Mouse (Mus musculus) T-helper 17 cell (primary cell): ENCODE measurements at regions not wholly inside any gene's neighbourhood (a gene's known extent, or its start where the extent isn't known, plus 50 kb on each side); places are given as distances from the start of the nearest gene placed in this dataset.
"Not testable (repeated sequence)": the region's sequence is repeated elsewhere in the genome, so short reads cannot be mapped to it uniquely, and the experiment has no call there.

Experiments used
- in situ Hi-C, 2 experiments: fragments of 300-600 bp; cut with MboI, MseI; formaldehyde crosslinking; loops; 1 replicate in 1 of 2; 2 replicates in 1 of 2; pipeline ENCODE4 v1.15.1; 2025; ENCODE audit warnings: high pct_unique_total_duplicates in 2 of 2

DNA sequence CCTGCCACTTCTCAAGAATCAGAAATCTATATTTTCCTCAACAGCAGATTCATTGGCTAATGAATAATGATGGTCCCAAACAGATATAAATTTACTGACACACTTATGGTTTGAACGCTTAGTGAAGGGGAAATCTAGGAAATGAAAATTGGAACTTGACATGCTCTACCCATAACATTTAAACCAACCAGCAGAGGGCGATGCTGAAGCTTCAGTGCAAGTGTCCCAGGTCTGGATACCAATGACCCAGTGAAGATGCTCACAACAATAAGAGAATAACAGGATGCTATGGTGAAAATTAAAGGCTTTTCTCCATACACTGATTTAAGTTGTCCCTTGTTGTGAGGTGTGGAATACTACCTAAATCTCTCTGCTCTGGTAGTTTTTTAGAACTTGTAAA lies 236.0 kb upstream of the Rorb start:
- in situ Hi-C loops: no loop called here

DNA sequence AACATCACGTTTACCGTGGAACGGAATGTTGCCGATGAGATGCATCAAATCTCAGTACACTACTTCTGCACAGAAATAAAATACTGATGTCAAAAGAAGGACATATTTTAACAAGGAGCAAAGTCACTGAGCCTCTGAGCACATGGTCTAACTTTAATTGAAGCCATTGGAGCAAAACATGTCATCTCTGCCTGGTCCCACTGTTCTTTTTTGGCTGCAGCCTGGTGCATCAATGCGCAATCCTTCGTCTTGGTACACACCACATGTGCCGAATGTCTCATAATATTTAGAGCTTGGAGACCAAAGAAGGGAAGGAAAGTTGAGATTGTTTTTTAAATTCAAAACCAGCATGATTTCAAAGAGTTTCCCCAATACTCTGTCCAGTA lies 233.4 kb upstream of the Rorb start:
- in situ Hi-C loops: no loop called here

DNA sequence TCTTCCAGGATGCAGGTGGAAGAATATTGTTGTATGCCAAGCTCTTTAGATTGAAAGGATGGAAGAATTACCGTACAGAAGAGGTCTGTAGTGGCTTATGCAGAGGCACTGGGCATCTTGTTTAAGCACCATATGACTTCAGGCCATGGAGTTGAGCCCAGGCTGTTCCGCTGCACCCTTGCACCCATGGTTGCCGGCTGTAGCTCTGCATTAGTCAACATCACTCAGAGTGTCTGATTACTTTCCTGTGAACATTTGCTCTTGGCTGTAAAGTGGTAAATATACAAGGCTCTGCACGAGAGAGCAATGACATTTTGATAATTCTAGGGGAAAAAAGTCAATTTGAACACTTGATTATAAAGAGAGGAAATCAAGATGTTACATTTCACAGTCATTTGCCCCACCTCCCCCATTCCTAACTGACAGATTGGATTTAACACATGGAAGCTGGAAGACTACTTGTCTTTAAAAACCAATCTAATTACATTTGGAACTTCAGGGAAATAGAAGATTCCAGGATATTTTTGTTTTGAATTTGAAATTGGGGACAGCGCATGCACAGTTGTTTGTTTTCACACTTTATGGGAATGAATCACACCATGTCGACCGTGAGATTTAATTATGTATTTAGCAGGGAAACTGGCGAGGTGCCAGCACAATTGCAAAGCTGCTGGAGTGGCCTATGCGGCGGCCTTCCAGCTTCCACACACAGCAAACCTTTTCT lies 232.9 kb upstream of the Rorb start:
- in situ Hi-C loops: no loop called here

DNA sequence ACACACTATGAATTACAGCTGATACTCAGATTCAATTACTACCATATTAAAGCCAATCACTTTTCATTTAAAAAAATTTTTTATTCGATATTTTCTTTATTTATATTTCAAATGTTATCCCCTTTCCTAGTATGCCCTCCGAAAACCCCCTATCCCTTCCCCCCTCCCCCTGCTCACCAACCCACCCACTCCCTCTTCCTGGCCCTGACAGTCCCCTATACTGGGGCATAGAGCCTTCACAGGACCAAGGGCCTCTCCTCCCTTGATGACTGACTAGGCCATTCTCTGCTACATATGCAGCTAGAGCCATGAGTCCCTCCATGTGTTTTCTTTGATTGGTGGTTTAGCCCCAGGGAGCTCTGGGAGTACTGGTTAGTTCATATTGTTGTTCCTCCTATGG lies 196.1 kb upstream of the Rorb start:
- in situ Hi-C loops: not testable (repeated sequence)

DNA sequence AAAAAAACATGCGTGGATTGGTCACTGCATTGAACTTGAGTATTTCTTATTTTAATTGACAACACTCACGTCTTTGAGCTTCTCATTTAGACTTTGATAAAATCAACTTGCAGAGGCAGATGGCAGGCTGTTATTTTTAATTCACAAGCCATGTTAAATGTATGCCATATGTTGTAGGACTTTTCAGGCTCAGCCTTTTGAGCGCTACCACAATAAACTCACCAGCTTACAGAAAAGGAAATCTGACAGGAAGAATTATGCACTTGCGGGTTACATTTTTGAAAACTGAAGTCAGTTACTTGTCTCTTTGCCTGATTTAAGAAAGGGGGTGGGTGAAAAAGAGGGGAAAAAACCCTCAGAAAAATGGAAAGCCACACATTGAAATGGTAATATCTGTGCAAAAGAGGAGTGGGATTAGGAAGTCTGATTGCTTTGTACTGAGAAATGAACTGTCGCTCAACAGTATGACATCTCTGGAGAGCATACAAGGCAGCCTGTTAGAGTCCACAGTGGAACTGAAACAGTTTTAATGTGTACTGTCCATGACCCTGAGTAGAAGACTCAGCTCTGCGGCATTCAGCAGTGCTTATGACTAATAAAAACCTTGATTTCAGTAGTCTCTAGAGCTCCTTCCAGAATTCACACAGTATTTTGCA lies 195.6 kb upstream of the Rorb start:
- in situ Hi-C loops: no loop called here

DNA sequence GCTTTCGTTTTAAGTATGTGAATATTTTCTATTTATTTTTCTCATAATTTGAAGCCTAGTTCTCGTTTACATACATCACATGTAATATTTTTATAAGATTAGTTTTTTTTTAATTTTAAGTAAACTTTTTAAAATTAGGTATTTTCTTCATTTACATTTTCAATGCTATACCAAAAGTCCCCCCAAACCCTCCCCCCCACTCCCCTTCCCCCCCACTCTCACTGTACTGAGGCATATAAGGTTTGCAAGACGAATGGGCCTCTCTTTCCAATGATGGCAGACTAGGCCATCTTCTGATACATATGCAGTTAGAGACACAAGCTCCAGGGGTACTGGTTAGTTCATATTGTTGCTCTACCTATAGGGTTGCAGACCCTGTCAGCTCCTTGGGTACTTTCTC lies 174.9 kb upstream of the Rorb start:
- in situ Hi-C loops: not testable (repeated sequence)

DNA sequence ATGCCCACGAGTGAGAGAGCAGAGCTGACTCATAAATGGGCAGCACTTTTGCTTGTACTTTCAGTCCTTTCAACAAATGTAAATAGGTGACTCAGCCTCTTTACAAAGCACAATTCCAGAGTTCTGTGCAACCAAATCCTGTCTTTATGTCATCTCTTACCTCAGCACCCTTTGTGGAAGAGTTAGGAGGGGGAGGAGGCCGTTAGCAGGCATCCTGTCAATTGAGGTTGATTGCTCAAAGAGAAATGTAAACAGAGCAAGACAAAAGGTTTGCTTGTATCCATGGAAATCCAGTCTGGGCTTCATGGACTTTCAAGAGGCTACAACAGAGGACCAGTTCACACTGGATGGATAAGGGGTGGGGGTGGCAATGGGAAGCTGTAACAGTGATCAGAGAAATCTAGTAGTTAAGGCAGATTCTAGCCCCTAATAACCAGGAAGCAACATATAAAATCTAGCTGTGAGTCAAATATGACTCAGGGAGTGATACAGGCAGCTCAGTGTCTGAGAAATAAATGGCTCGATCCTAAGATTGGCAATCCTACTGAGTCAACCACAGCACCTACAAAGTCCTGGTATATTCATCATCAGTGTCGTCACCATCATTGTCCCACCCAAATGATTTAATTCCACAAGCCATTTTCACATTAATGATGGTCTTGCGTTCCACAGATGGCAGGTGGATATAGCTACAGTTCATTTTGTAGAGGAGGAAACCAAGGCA lies 136.0 kb upstream of the Rorb start:
- in situ Hi-C loops: no loop called here

DNA sequence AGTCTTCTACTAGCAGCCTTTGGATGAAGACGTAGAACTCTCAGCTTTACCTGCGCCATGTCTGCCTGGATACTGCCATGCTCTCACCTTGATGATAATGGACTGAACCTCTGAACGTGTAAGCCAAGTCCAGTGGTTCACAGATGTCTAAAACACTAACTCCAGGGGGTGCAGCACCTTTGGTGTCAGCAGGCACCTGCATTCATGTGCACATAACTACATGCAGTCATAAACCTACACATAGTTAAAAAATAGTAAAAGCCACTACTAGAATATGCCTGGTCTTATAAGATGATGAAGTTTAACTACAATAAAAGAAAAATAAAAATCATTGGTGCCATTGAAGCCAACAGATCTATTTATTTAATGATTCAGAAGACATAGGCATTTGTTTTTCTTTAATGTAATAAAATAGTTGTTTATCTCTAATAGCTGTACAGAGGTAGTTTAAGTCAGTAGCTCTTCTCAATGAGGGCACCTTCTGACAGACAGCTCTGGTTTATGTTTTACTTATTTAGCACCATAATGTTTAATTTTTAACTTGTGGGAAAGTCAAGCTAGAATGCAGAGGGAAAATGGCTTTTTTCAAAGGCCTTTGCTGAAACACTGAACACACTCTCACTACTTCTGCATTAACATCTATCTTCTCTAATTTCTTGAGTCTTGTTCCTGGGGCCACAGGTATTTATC lies 118.5 kb upstream of the Rorb start:
- in situ Hi-C loops: no loop called here

DNA sequence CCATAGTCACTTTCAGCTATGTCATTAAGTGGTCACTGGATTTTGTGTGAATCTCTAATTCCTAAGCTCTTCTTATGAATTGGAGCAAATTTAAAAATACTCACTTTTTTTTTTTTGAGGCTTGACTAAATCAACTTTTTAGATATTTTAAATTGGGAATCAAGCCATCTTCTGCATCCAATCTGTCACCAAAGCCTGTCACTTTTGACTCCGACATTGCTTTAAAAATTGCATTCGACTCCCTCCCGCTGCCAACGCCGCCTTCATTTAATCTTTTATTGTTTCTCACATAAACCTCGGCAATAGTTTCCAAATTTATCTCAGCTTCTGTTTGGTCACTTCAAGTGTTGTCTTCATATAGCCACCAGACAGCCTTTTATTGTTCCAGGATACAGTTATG lies 109.8 kb upstream of the Rorb start:
- in situ Hi-C loops: no loop called here

DNA sequence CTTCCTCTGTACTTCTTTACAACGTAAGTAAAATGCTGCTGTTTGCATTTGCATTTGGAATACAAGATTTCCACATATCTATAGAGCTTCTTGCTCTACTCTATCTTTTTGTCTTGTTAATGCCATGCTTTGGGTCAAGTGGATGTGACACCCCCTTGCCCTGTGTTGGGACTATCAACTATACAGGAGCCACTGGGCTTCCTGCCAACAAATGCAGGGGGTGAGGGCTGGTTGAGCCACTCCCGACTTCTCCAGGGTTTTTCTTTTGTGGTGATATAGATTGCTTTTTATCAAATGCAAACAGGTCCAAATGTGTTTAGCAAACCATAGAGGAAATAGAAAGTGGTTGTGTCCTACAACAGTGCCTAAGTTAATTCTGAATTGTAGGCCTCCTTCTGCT lies 108.4 kb upstream of the Rorb start:
- in situ Hi-C loops: no loop called here

DNA sequence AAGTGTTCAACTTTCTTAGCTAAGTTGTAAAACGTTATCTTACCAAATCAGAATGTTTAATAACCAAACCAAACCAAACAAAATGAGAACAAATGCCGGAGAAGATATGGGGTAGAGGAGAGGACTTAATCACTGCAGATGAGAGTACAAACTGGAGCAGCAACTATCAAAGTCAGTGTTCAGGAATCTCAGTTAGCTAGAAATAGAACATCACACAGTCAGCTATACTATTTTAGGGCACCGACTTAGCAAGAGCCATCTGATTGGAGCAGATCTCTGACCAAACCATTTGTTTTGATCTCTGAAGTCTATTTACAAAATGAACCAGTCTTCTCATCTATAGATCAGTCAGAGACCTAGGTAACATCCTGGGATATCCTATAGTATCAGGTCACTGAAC lies 107.7 kb upstream of the Rorb start:
- in situ Hi-C loops: no loop called here

DNA sequence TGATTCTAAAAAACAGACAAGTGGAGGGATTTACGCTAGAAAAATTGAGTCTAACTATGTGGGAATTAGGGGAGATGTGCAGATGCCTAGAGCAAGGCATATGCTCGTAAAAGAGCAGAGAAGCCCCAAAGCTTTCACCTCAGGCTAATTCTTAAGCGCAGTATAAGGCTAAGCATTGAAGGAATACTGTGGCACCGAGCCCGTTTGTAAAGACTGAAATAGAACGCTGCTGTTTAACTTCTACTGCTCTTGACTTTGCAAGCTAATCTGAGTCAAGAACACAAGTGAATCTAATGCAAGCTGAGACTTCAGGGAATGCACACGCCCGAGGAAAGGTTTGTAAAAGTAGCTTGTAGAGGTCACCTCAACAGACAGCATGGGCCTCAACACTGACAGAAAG lies 88.5 kb upstream of the Rorb start:
- in situ Hi-C loops: no loop called here

DNA sequence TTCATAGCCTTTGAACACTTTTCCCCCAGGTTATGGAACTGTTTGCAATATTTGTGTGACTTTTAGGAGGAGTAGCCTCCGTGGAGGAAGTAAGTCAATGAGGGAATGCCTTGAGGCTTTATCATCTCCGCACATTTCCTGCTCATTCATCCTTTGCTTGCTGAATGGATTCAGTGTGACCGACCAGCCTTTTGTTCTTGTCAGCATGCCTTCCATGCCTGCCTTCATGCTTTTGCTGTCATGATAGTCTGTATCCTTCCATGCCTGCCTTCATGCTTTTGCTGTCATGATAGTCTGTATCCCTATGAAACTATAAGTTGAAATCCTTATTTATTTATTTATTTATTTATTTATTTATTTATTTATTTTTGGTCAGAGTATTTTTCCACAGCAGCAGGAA lies 87.8 kb upstream of the Rorb start:
- in situ Hi-C loops: no loop called here

DNA sequence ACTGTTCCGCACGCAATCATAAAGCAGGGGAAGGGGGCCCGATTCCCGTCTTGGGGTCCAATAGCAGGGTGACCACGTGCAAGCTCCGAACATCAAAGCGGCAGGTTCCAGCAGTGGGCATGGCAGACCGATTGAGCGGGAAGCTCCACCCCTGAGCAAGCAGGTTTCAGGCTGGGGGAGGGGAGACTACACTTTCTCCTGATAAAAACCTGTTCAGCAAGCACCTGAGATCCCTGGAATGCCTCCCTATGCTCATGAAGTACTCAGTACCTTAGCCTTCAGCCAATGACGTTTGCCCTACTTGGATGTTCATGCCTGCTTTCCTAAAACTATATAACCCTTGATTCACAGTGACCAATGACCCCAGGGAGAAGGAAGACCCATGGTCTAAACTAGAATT lies 83.7 kb upstream of the Rorb start:
- in situ Hi-C loops: no loop called here

DNA sequence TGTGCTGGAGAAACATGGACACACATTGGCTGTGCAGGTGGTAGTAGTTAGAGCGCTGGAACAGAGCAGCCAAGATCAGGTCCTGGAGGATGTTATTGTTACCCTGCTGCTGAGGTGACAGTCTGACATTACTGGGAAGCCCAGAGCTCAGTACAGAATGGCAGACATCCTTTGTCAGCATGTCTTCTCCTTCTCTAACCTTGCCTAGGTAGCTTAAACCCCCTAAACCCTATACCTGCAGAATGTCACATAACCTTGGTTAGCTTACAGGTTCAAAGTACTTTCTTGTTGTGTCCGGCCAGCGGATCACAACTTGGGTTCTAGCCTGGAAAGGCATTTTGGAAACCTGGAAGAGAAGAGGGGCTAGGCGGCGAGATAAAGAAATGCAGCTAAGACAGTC lies 83.3 kb upstream of the Rorb start:
- in situ Hi-C loops: no loop called here

DNA sequence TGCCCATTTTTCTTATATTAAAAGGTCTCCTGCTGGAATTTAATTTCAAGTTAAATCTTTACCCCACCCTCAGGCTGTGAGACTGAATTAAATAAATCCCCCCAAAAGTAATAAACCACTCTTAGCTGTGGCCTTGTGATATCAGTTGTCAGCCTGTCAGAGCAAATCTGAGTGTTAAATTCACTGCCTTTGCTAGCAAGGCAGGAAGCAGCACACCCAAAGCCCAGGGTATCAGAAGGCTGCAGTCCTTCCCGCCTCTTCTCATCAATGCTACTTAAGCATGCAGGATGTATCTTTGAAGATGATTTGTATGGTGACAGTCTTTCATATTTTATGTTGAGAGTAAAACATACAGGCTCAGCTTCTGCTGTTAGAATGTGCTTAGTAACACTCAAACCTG lies 61.8 kb upstream of the Rorb start:
- in situ Hi-C loops: loop anchor here in 1 of 2 experiments (10.0 kb wide), 1 partner anchor 858 kb away; no protein-coding TSS in a partner anchor

DNA sequence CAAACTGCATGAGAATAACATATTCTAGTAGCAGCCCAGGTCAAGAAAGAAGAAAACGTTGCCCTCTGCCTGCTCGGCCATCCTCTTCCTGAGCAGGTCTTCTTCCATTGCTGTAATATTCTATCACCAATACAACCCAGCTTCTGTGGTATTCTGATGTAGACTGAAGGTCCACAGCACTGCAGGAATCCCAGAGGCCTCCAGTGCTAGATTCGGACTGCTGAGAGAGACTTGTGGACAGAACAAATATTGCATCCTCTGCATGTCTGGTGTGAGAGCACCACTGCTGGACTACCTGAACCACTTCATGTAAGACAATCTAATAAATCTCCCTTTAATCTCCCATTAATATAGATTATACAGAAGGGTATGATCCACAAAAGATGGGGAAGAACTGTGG lies 59.8 kb upstream of the Rorb start:
- in situ Hi-C loops: loop anchor here in 1 of 2 experiments (10.0 kb wide), 1 partner anchor 856 kb away; no protein-coding TSS in a partner anchor
